Mouse (Mus musculus) liver, embryonic 16.5 days (tissue): ENCODE measurements at regions not wholly inside any gene's neighbourhood (a gene's known extent, or its start where the extent isn't known, plus 50 kb on each side); places are given as distances from the start of the nearest gene placed in this dataset.

Experiments used
- ATAC-seq: fragments of 200-750 bp; cut with Nextera tagmentation; 2 replicates; pipeline ENCODE4 v1.8.0; 2017; ENCODE audit warnings: low read depth, mild to moderate bottlenecking, moderate number of reproducible peaks, moderate library complexity
- H3K27ac ChIP-seq: fragments of 300-500 bp; sonication (generic); 2 replicates; pipeline ENCODE4 v1.5.1; 2014; ENCODE audit warnings: mild to moderate bottlenecking, low read length
- H3K27me3 ChIP-seq: fragments of 300-500 bp; sonication (generic); 2 replicates; pipeline ENCODE4 v1.6.1; 2014; ENCODE audit warnings: low read depth, low read length, mixed read lengths; ENCODE audit not compliant: control insufficient read depth, insufficient read depth
- H3K36me3 ChIP-seq: fragments of 300-500 bp; sonication (generic); 2 replicates; pipeline ENCODE4 v1.6.1; 2014; ENCODE audit warnings: mild to moderate bottlenecking; ENCODE audit not compliant: control insufficient read depth, insufficient read depth
- H3K4me1 ChIP-seq: fragments of 300-500 bp; sonication (generic); 2 replicates; pipeline ENCODE4 v1.6.1; 2014; ENCODE audit warnings: low read depth, low read length, mixed read lengths; ENCODE audit not compliant: control insufficient read depth
- H3K4me2 ChIP-seq: fragments of 300-500 bp; sonication (generic); 2 replicates; pipeline ENCODE4 v1.6.1; 2014; ENCODE audit warnings: low read depth, low read length, mixed read lengths
- H3K4me3 ChIP-seq: fragments of 300-500 bp; sonication (generic); 2 replicates; pipeline ENCODE4 v1.5.1; 2014; ENCODE audit warnings: low read depth, mild to moderate bottlenecking, low read length
- H3K9ac ChIP-seq: fragments of 300-500 bp; sonication (generic); 2 replicates; pipeline ENCODE4 v1.6.1; 2014; ENCODE audit warnings: low read depth, low read length
- H3K9me3 ChIP-seq: fragments of 300-500 bp; sonication (generic); replicated peaks from 2 replicates; pipeline ENCODE4 v1.6.1; 2016; ENCODE audit warnings: low read length; ENCODE audit not compliant: control insufficient read depth
- WGBS: fragments of 180-500 bp; shearing (Covaris S2); extraction: QIAGEN DNeasy Blood & Tissue Kit; methylation state at CpG from one replicate; pipeline ENCODE4 v1.1.7; 2014; ENCODE audit not compliant: insufficient replicate concordance; 5-methylcytosine and 5-hydroxymethylcytosine counted together

- H3K9ac ChIP-seq, result no peak overlapping the region
- H3K27me3 ChIP-seq, result no peaks in the 10 kb centered on the region
- H3K36me3 ChIP-seq, result no peaks in the 10 kb centered on the region
- H3K9me3 ChIP-seq, result no peaks in the 10 kb centered on the region
- H3K4me1 ChIP-seq, result no peaks in the 10 kb centered on the region
- H3K4me3 ChIP-seq, result no peak overlapping the region
- no peak for ATAC-seq
- WGBS, result 65% methylated on average over 10 of the region's 10 CpGs
- H3K27ac ChIP-seq, result no peak overlapping the region
- no peak overlapping the region for H3K4me2 ChIP-seq
Observed at GRCm38 (mm10) chr12:73434684-73435083, 111.5 kb downstream of the Tmem30b start.

GRCm38 (mm10) chr12:73432546-73432945, 113.6 kb downstream of the Tmem30b start:
- WGBS, result 19% methylated on average over 5 of the region's 5 CpGs

GRCm38 (mm10) chr12:73428171-73428570, 118.0 kb downstream of the Tmem30b start:
- Histone ChIP-seq H3K4me2 (no peak overlapping the region), H3K27me3 (no peaks in the 10 kb centered on the region), H3K9ac (no peak overlapping the region), H3K4me3 (no peak overlapping the region), H3K4me1 (no peaks in the 10 kb centered on the region), H3K27ac (no peak overlapping the region), H3K9me3 (no peaks in the 10 kb centered on the region), H3K36me3 (no peaks in the 10 kb centered on the region)
- ATAC-seq, result no peak
- 68% methylated on average over 12 of the region's 12 CpGs for WGBS

More at GRCm38 (mm10) chr12:73432546-73432945, 113.6 kb downstream of the Tmem30b start:
- ATAC-seq, result no peak
- Histone ChIP-seq H3K36me3 (no peaks in the 10 kb centered on the region), H3K4me3 (no peak overlapping the region), H3K9me3 (no peaks in the 10 kb centered on the region), H3K27me3 (no peaks in the 10 kb centered on the region), H3K4me2 (no peak overlapping the region), H3K9ac (no peak overlapping the region), H3K4me1 (no peaks in the 10 kb centered on the region), H3K27ac (no peak overlapping the region)

GRCm38 (mm10) chr12:73424814-73425213, 121.4 kb downstream of the Tmem30b start:
- no peak overlapping the region for H3K27ac ChIP-seq
- no peaks in the 10 kb centered on the region for H3K4me1 ChIP-seq
- no peaks in the 10 kb centered on the region for H3K36me3 ChIP-seq
- no peaks in the 10 kb centered on the region for H3K9me3 ChIP-seq
- H3K27me3 ChIP-seq, result no peaks in the 10 kb centered on the region
- H3K9ac ChIP-seq, result no peak overlapping the region
- H3K4me2 ChIP-seq, result no peak overlapping the region
- no peak for ATAC-seq
- WGBS, result 71% methylated on average over 7 of the region's 7 CpGs
- H3K4me3 ChIP-seq, result no peak overlapping the region

GRCm38 (mm10) chr12:73417101-73417500, 129.1 kb downstream of the Tmem30b start:
- Histone ChIP-seq H3K4me1 (no peaks in the 10 kb centered on the region), H3K36me3 (no peaks in the 10 kb centered on the region), H3K9ac (no peak overlapping the region), H3K27me3 (no peaks in the 10 kb centered on the region), H3K9me3 (no peaks in the 10 kb centered on the region), H3K4me3 (no peak overlapping the region), H3K4me2 (no peak overlapping the region), H3K27ac (no peak overlapping the region)
- 56% methylated on average over 3 of the region's 3 CpGs for WGBS
- no peak for ATAC-seq

GRCm38 (mm10) chr12:73416367-73416897, 129.8 kb downstream of the Tmem30b start:
- WGBS, result 62% methylated on average over 16 of the region's 16 CpGs
- ATAC-seq, result no peak

GRCm38 (mm10) chr12:73415856-73416366, 129.3 kb downstream of the Slc38a6 start:
- Histone ChIP-seq H3K4me3 (no peak overlapping the region), H3K9ac (no peak overlapping the region), H3K4me1 (no peaks in the 10 kb centered on the region), H3K36me3 (no peaks in the 10 kb centered on the region), H3K27me3 (no peaks in the 10 kb centered on the region), H3K4me2 (no peak overlapping the region), H3K9me3 (no peaks in the 10 kb centered on the region), H3K27ac (no peak overlapping the region)
- ATAC-seq, result no peak
- 70% methylated on average over 7 of the region's 7 CpGs for WGBS

More at GRCm38 (mm10) chr12:73416367-73416897, 129.8 kb downstream of the Tmem30b start:
- no peak overlapping the region for H3K4me2 ChIP-seq
- H3K4me1 ChIP-seq, result no peaks in the 10 kb centered on the region
- no peaks in the 10 kb centered on the region for H3K9me3 ChIP-seq
- H3K36me3 ChIP-seq, result no peaks in the 10 kb centered on the region
- H3K4me3 ChIP-seq, result no peak overlapping the region
- no peaks in the 10 kb centered on the region for H3K27me3 ChIP-seq
- H3K9ac ChIP-seq, result no peak overlapping the region
- no peak overlapping the region for H3K27ac ChIP-seq

- Histone ChIP-seq H3K9ac (no peak overlapping the region), H3K27ac (no peak overlapping the region), H3K4me2 (no peak overlapping the region), H3K9me3 (no peaks in the 10 kb centered on the region), H3K4me3 (no peak overlapping the region), H3K4me1 (no peaks in the 10 kb centered on the region), H3K27me3 (no peaks in the 10 kb centered on the region), H3K36me3 (no peaks in the 10 kb centered on the region)
- WGBS, result 63% methylated on average over 15 of the region's 15 CpGs
- ATAC-seq, result no peak
Observed at GRCm38 (mm10) chr12:73413439-73414196, 127.0 kb downstream of the Slc38a6 start.

- no peak overlapping the region for H3K27ac ChIP-seq
- no peaks in the 10 kb centered on the region for H3K9me3 ChIP-seq
- H3K4me2 ChIP-seq, result no peak overlapping the region
- H3K36me3 ChIP-seq, result no peaks in the 10 kb centered on the region
- WGBS, result 66% methylated on average over 4 of the region's 4 CpGs
- H3K9ac ChIP-seq, result no peak overlapping the region
- no peaks in the 10 kb centered on the region for H3K27me3 ChIP-seq
- no peaks in the 10 kb centered on the region for H3K4me1 ChIP-seq
- no peak for ATAC-seq
- no peak overlapping the region for H3K4me3 ChIP-seq
Observed at GRCm38 (mm10) chr12:73412500-73412899, 125.9 kb downstream of the Slc38a6 start.
